Mouse (Mus musculus) midbrain, embryonic 13.5 days (tissue): ENCODE results near the gene Olfr1155. TPM values are rescaled to one million over a fixed set of nuclear protein-coding genes. Genes with fewer than 3 reads are reported as not detected.

ENCODE experiments used
- ATAC-seq: fragments of 200-750 bp; cut with Nextera tagmentation; 2 replicates; pipeline ENCODE4 v1.8.0; 2017; ENCODE audit warnings: mild to moderate bottlenecking, moderate TSS enrichment, moderate library complexity
- H3K27ac ChIP-seq: fragments of 300-500 bp; sonication (generic); 2 replicates; pipeline ENCODE4 v1.5.1; 2015; ENCODE audit warnings: inconsistent platforms, mild to moderate bottlenecking, moderate library complexity
- H3K27me3 ChIP-seq: fragments of 300-500 bp; sonication (generic); 2 replicates; pipeline ENCODE4 v1.6.1; 2015; ENCODE audit warnings: mild to moderate bottlenecking, inconsistent platforms
- H3K36me3 ChIP-seq: fragments of 300-500 bp; sonication (generic); 2 replicates; pipeline ENCODE4 v1.6.1; 2015; ENCODE audit warnings: mild to moderate bottlenecking, inconsistent platforms
- H3K4me1 ChIP-seq: fragments of 300-500 bp; sonication (generic); replicated peaks from 2 replicates; pipeline ENCODE4 v1.6.1; 2015; ENCODE audit warnings: inconsistent platforms
- H3K4me2 ChIP-seq: fragments of 300-500 bp; sonication (generic); replicated peaks from 2 replicates; pipeline ENCODE4 v1.6.1; 2015; ENCODE audit warnings: moderate library complexity, mild to moderate bottlenecking, inconsistent platforms
- H3K4me3 ChIP-seq: fragments of 300-500 bp; sonication (generic); replicated peaks from 2 replicates; pipeline ENCODE4 v1.5.1; 2015; ENCODE audit warnings: mild to moderate bottlenecking, inconsistent platforms
- H3K9ac ChIP-seq: fragments of 300-500 bp; sonication (generic); replicated peaks from 2 replicates; pipeline ENCODE4 v1.6.1; 2015; ENCODE audit warnings: mild to moderate bottlenecking, inconsistent platforms
- H3K9me3 ChIP-seq: fragments of 300-500 bp; sonication (generic); 2 replicates; pipeline ENCODE4 v1.6.1; 2016; ENCODE audit warnings: mild to moderate bottlenecking, inconsistent platforms
- WGBS: fragments of 180-500 bp; shearing (Covaris S2); methylation state at CpG from one replicate; pipeline ENCODE4 v1.1.7; 2015; 5-methylcytosine and 5-hydroxymethylcytosine counted together
- polyA plus RNA-seq: library from polyadenylated mRNA; unstranded; fragments of >200 nt; fragmentation: Nextera tagmentation; extraction: Ambion mirVana; gene quantifications from 2 replicates; pipeline ENCODE4 v1.2.1, GENCODE M21; 2015

The Olfr1155 gene
- polyA plus RNA-seq: not detected in 2 replicates

- ATAC-seq: no peak
- Histone ChIP-seq H3K4me2 (no peak within 1 kb of the TSS), H3K9me3 (no peaks in the 10 kb centered on the region), H3K27ac (no peak within 1 kb of the TSS), H3K9ac (no peak within 1 kb of the TSS), H3K36me3 (no peaks in the 10 kb centered on the region), H3K27me3 (no peaks in the 10 kb centered on the region), H3K4me1 (no peaks in the 10 kb centered on the region), H3K4me3 (no peak within 1 kb of the TSS)
- WGBS: 96% methylated on average over 1 of the region's 1 CpGs
These were observed at the start of gene Olfr1155 for GRCm38 (mm10) chr2:87945037-87945436. Gene Olfr1155, minus strand, starts transcription at chr2:87945137.

- no peaks in the 10 kb centered on the region for H3K36me3 ChIP-seq
- H3K4me1 ChIP-seq: no peaks in the 10 kb centered on the region
- ATAC-seq: no peak
- no peak within 1 kb of the TSS for H3K9ac ChIP-seq
- H3K27me3 ChIP-seq: no peaks in the 10 kb centered on the region
- no peak within 1 kb of the TSS for H3K4me2 ChIP-seq
- H3K9me3 ChIP-seq: no peaks in the 10 kb centered on the region
- H3K4me3 ChIP-seq: no peak within 1 kb of the TSS
- H3K27ac ChIP-seq: no peak within 1 kb of the TSS
These were observed 44.9 kb upstream of the Olfr1155 start, which contains the start of gene Olfr1158 for GRCm38 (mm10) chr2:87989813-87990212. Gene Olfr1158, plus strand, starts transcription at chr2:87990113.

GRCm38 (mm10) chr2:87974563-87974962 lies 29.6 kb upstream of the Olfr1155 start, which contains the start of gene Olfr74:
Gene Olfr74, minus strand, starts transcription at chr2:87974663.
- no peak within 1 kb of the TSS for H3K27ac ChIP-seq
- no peak for ATAC-seq
- no peaks in the 10 kb centered on the region for H3K27me3 ChIP-seq
- H3K9me3 ChIP-seq: no peaks in the 10 kb centered on the region
- no peak within 1 kb of the TSS for H3K4me3 ChIP-seq
- WGBS: 76% methylated on average over 3 of the region's 3 CpGs
- H3K4me1 ChIP-seq: no peaks in the 10 kb centered on the region
- H3K4me2 ChIP-seq: no peak within 1 kb of the TSS
- H3K9ac ChIP-seq: no peak within 1 kb of the TSS
- no peaks in the 10 kb centered on the region for H3K36me3 ChIP-seq

GRCm38 (mm10) chr2:87968199-87968598 lies 23.3 kb upstream of the Olfr1155 start, which contains the start of gene Olfr1157:
Gene Olfr1157, minus strand, starts transcription at chr2:87968299.
- no peak within 1 kb of the TSS for H3K4me3 ChIP-seq
- no peak within 1 kb of the TSS for H3K4me2 ChIP-seq
- no peak within 1 kb of the TSS for H3K9ac ChIP-seq
- no peaks in the 10 kb centered on the region for H3K27me3 ChIP-seq
- no peak for ATAC-seq
- H3K27ac ChIP-seq: no peak within 1 kb of the TSS
- H3K9me3 ChIP-seq: no peaks in the 10 kb centered on the region
- no peaks in the 10 kb centered on the region for H3K36me3 ChIP-seq
- WGBS: 96% methylated on average over 4 of the region's 4 CpGs
- no peaks in the 10 kb centered on the region for H3K4me1 ChIP-seq

GRCm38 (mm10) chr2:87953000-87953399 lies 8.1 kb upstream of the Olfr1155 start, which contains the start of gene Olfr1156:
Gene Olfr1156, minus strand, starts transcription at chr2:87953100.
- no peaks in the 10 kb centered on the region for H3K9me3 ChIP-seq
- H3K36me3 ChIP-seq: no peaks in the 10 kb centered on the region
- no peaks in the 10 kb centered on the region for H3K4me1 ChIP-seq
- H3K9ac ChIP-seq: no peak within 1 kb of the TSS
- H3K27ac ChIP-seq: no peak within 1 kb of the TSS
- no peaks in the 10 kb centered on the region for H3K27me3 ChIP-seq
- ATAC-seq: no peak
- H3K4me3 ChIP-seq: no peak within 1 kb of the TSS
- H3K4me2 ChIP-seq: no peak within 1 kb of the TSS

GRCm38 (mm10) chr2:87905066-87905465 lies 39.9 kb downstream of the Olfr1155 start, which contains the start of gene Olfr1154:
Gene Olfr1154, minus strand, starts transcription at chr2:87905166.
- no peak for ATAC-seq

DNA sequence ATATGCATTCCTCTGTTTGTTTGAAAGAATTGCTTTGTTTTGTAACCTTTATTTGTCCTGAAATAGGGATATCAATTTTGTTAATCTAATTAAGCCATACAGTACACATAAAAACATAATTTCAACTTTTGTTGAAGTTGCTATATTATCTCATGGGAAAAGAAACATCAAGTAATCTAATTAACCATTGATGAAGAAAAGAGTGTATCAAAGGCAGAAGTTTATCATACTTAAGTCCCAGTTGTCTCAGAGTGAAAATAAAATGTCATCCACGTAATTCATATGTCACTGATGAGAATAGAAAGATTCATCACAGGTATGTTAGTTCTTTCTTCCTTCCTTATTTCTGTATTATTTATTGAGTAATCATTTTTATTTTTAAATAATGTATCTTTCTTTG lies 50.3 kb downstream of the Olfr1155 start, which contains the start of gene Olfr1153:
Olfr1153 (plus strand) TSS at position 301 of the 400 bp plus-strand sequence.
- no peak within 1 kb of the TSS for H3K4me3 ChIP-seq
- WGBS: 75% methylated on average over 1 of the region's 1 CpGs

More at GRCm38 (mm10) chr2:87905066-87905465, 39.9 kb downstream of the Olfr1155 start, which contains the start of gene Olfr1154:
- no peak within 1 kb of the TSS for H3K4me3 ChIP-seq
- no peak within 1 kb of the TSS for H3K4me2 ChIP-seq
- H3K4me1 ChIP-seq: no peaks in the 10 kb centered on the region
- no peak within 1 kb of the TSS for H3K27ac ChIP-seq
- WGBS: 96% methylated on average over 1 of the region's 1 CpGs
- no peak within 1 kb of the TSS for H3K9ac ChIP-seq
- H3K9me3 ChIP-seq: no peaks in the 10 kb centered on the region
- H3K36me3 ChIP-seq: no peaks in the 10 kb centered on the region
- H3K27me3 ChIP-seq: no peaks in the 10 kb centered on the region

More for the DNA sequence above, 50.3 kb downstream of the Olfr1155 start, which contains the start of gene Olfr1153:
- Histone ChIP-seq H3K9ac (no peak within 1 kb of the TSS), H3K27me3 (no peaks in the 10 kb centered on the region), H3K4me2 (no peak within 1 kb of the TSS), H3K36me3 (no peaks in the 10 kb centered on the region), H3K9me3 (no peaks in the 10 kb centered on the region), H3K4me1 (no peaks in the 10 kb centered on the region), H3K27ac (no peak within 1 kb of the TSS)
- ATAC-seq: no peak

Other genes starting within 250 kb of the Olfr1155 start
- not detected in 2 replicates for gene Olfr1137, start 232.0 kb downstream of the Olfr1155 start, polyA plus RNA-seq
- gene Olfr1138, start 205.2 kb downstream of the Olfr1155 start, polyA plus RNA-seq: not detected in 2 replicates
- gene Olfr1140, start 201.4 kb downstream of the Olfr1155 start, polyA plus RNA-seq: not detected in 2 replicates
- not detected in 2 replicates for gene Olfr1141, start 191.1 kb downstream of the Olfr1155 start, polyA plus RNA-seq
- gene Olfr152, start 165.7 kb downstream of the Olfr1155 start, polyA plus RNA-seq: not detected in 2 replicates
- not detected in 2 replicates for gene Olfr1143, start 144.5 kb downstream of the Olfr1155 start, polyA plus RNA-seq
- gene Olfr1145, start 135.3 kb downstream of the Olfr1155 start, polyA plus RNA-seq: not detected in 2 replicates
- gene Olfr1148, start 114.6 kb downstream of the Olfr1155 start, polyA plus RNA-seq: not detected in 2 replicates
- not detected in 2 replicates for gene Olfr1150-ps1, start 101.1 kb downstream of the Olfr1155 start, polyA plus RNA-seq
- not detected in 2 replicates for gene Olfr1151, start 89.3 kb downstream of the Olfr1155 start, polyA plus RNA-seq
- not detected in 2 replicates for gene Olfr1152, start 78.6 kb downstream of the Olfr1155 start, polyA plus RNA-seq
- gene Olfr1153, start 50.2 kb downstream of the Olfr1155 start, polyA plus RNA-seq: not detected in 2 replicates
- not detected in 2 replicates for gene Olfr1154, start 40.0 kb downstream of the Olfr1155 start, polyA plus RNA-seq
- gene Olfr1156, start 8.0 kb upstream of the Olfr1155 start, polyA plus RNA-seq: not detected in 2 replicates
- not detected in 2 replicates for gene Olfr1157, start 23.2 kb upstream of the Olfr1155 start, polyA plus RNA-seq
- not detected in 2 replicates for gene Olfr74, start 29.5 kb upstream of the Olfr1155 start, polyA plus RNA-seq
- not detected in 2 replicates for gene Olfr1158, start 45.0 kb upstream of the Olfr1155 start, polyA plus RNA-seq
- not detected in 2 replicates for gene Olfr1160, start 63.1 kb upstream of the Olfr1155 start, polyA plus RNA-seq
- gene Olfr1161, start 77.6 kb upstream of the Olfr1155 start, polyA plus RNA-seq: not detected in 2 replicates
- gene Olfr73, start 92.6 kb upstream of the Olfr1155 start, polyA plus RNA-seq: not detected in 2 replicates
- not detected in 2 replicates for gene Olfr1162, start 106.0 kb upstream of the Olfr1155 start, polyA plus RNA-seq
- gene Olfr1163, start 126.7 kb upstream of the Olfr1155 start, polyA plus RNA-seq: not detected in 2 replicates
- gene Olfr1164, start 148.8 kb upstream of the Olfr1155 start, polyA plus RNA-seq: not detected in 2 replicates
- not detected in 2 replicates for gene Olfr1166, start 183.1 kb upstream of the Olfr1155 start, polyA plus RNA-seq
- not detected in 2 replicates for gene Olfr1167, start 210.1 kb upstream of the Olfr1155 start, polyA plus RNA-seq
- not detected in 2 replicates for gene Olfr1168, start 236.7 kb upstream of the Olfr1155 start, polyA plus RNA-seq